Mouse (Mus musculus) C3H10T1/2 (cell line): ENCODE measurements around the gene Setdb1. TPM values are rescaled to one million over a fixed set of nuclear protein-coding genes. Genes with fewer than 3 reads are reported as not detected.

Experiments used
- polyA plus RNA-seq, 2 experiments: library from polyadenylated mRNA; unstranded; fragments of >200 nt; fragmentation: generic; extraction: Trizol; gene quantifications; one replicate each; pipeline ENCODE4 v1.2.1; 2012; ENCODE audit warnings: missing spikeins in 2 of 2

The Setdb1 gene
- 10 to 100 TPM in 1 of 2 experiments, 1 to 10 TPM in 1; 1.9 to 12.4 TPM for polyA plus RNA-seq

DNA sequence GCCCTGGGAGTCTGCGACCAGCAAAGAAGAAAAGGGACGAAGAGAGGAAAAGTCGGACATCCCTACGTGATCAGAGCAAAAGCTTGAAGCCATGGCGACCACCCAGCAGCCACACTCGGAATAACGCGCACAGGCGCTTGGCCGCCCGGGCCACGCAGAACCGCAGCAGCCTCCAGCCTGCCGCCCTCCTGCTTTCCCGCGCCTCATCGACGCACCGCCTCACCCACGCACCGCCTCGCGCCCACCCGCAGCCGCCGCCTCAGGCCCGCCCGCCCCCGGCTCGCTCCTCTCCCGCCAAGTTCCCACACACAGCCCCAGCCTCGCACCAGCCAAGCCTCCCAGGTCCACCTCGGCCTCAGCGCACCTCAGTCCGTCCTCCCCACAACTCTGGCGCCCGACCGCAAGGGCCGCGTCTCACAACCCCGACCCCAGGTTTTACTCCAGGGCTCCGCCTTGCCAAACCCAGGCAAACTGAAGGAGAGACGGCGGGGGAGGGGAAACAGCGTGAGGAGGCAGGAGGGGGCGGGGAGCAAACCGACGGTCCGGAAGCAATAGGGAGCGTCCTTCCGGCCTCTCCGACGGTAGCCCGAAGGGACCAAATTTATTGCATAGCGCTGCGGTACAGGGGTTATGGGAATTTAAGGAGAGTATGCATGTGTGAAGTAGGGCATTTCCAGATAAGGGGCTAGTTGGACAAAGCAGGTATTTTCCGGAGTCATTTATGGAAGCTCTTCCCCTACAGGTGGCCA is at the start of gene Setdb1:
Setdb1 (minus strand) TSS at position 502 of the 749 bp plus-strand sequence.

GRCm38 (mm10) chr3:95402741-95403140 is 45.7 kb upstream of the Setdb1 start, which contains the start of gene 4930558C23Rik:
TSS of gene 4930558C23Rik (minus strand) at chr3:95402841.

DNA sequence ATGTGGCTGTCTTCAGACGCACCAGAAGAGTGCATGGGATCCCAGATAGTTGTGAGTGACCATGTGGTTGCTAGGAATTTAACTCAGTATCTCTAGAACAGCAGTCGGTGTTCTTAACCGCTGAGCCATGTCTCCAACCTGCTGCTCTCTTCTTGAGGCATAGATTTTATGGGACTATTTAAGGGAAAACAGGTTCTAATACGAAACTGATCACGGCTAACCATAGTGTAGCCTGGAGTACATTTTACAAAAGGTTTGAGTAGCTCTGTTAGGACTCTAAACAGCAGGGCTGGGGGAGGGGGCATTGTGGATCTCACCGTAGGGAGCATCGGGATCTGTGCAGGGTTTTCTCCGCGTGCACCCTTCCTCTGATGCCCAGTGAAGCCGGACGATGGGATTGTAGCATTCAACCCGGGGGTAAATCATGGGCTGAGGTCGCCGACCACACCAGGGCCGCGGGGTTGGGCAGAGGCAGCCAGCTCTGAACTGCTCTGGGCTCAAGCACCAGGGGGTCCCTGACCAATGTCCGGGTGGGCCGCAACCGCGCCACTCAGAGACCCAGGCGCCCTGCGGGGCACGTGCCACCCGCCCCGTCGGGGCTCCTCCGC is 42.4 kb downstream of the Setdb1 start, which contains the start of gene Cers2:
Cers2 (plus strand) TSS at position 306 of the 608 bp plus-strand sequence.

GRCm38 (mm10) chr3:95307100-95307499 is 49.9 kb downstream of the Setdb1 start, which contains the start of gene Anxa9:
TSS of gene Anxa9 (minus strand) at chr3:95307176.

GRCm38 (mm10) chr3:95281216-95282126 is 75.5 kb downstream of the Setdb1 start, which contains the start of the genes Mindy1 and Prune1:
TSS of gene Mindy1 (plus strand) at chr3:95281345.
TSS of gene Prune1 (minus strand) at chr3:95282076.

Other genes starting within 250 kb of the Setdb1 start
- gene Vps72, start 246.2 kb downstream of the Setdb1 start, polyA plus RNA-seq, result 10 to 100 TPM; 65.6 to 87.8 TPM
- 1 to 10 TPM in 1 of 2 experiments, under 1 TPM in 1; 0.12 to 2.2 TPM for gene Tmod4, start 232.7 kb downstream of the Setdb1 start, polyA plus RNA-seq
- gene Scnm1, start 223.2 kb downstream of the Setdb1 start, polyA plus RNA-seq, result 10 to 100 TPM; 37.1 to 41.3 TPM
- 1 to 10 TPM; 1.4 to 6.5 TPM for gene Lysmd1, start 223.1 kb downstream of the Setdb1 start, polyA plus RNA-seq
- gene Tnfaip8l2, start 214.8 kb downstream of the Setdb1 start, polyA plus RNA-seq, result under 1 TPM in 1 of 2 experiments, not detected in 1; 0.25 TPM
- 10 to 100 TPM in 1 of 2 experiments, 1 to 10 TPM in 1; 1.2 to 10.8 TPM for gene Sema6c, start 196.7 kb downstream of the Setdb1 start, polyA plus RNA-seq
- 1 to 10 TPM in 1 of 2 experiments, under 1 TPM in 1; 0.46 to 5.0 TPM for gene Gabpb2, start 139.3 kb downstream of the Setdb1 start, polyA plus RNA-seq
- gene Cdc42se1, start 128.5 kb downstream of the Setdb1 start, polyA plus RNA-seq, result 10 to 100 TPM; 32.7 to 44.2 TPM
- 1 to 10 TPM; 3.7 to 6.4 TPM for gene Mllt11, start 125.0 kb downstream of the Setdb1 start, polyA plus RNA-seq
- under 1 TPM; 0.02 to 0.13 TPM for gene Gm128, start 115.6 kb downstream of the Setdb1 start, polyA plus RNA-seq
- under 1 TPM in 1 of 2 experiments, not detected in 1; 0.27 TPM for gene Bnipl, start 106.0 kb downstream of the Setdb1 start, polyA plus RNA-seq
- 10 to 100 TPM; 20.9 to 35.4 TPM for gene Mindy1, start 75.9 kb downstream of the Setdb1 start, polyA plus RNA-seq
- 10 to 100 TPM in 1 of 2 experiments, 1 to 10 TPM in 1; 4.4 to 13.2 TPM for gene Prune1, start 75.1 kb downstream of the Setdb1 start, polyA plus RNA-seq
- 1 to 10 TPM; 1.6 to 2.8 TPM for gene Anxa9, start 50.0 kb downstream of the Setdb1 start, polyA plus RNA-seq
- 100 to 1,000 TPM in 1 of 2 experiments, 10 to 100 TPM in 1; 63.2 to 101 TPM for gene Cers2, start 42.4 kb downstream of the Setdb1 start, polyA plus RNA-seq
- not detected for gene 4930558C23Rik, start 45.6 kb upstream of the Setdb1 start, polyA plus RNA-seq
- 10 to 100 TPM in 1 of 2 experiments, 1 to 10 TPM in 1; 2.0 to 20.3 TPM for gene Arnt, start 77.2 kb upstream of the Setdb1 start, polyA plus RNA-seq
- under 1 TPM in 1 of 2 experiments, not detected in 1; 0.25 TPM for gene Ctsk, start 142.1 kb upstream of the Setdb1 start, polyA plus RNA-seq
- under 1 TPM in 1 of 2 experiments, not detected in 1; 0.07 TPM for gene Ctss, start 169.6 kb upstream of the Setdb1 start, polyA plus RNA-seq
- not detected for gene Hormad1, start 202.5 kb upstream of the Setdb1 start, polyA plus RNA-seq
- gene Golph3l, start 231.7 kb upstream of the Setdb1 start, polyA plus RNA-seq, result 1 to 10 TPM in 1 of 2 experiments, under 1 TPM in 1; 0.56 to 7.2 TPM